Mouse (Mus musculus) olfactory bulb, adult 2 months (tissue): ENCODE measurements at regions not wholly inside any gene's neighbourhood (a gene's known extent, or its start where the extent isn't known, plus 50 kb on each side); places are given as distances from the start of the nearest gene placed in this dataset.

Experiments
- H3K27ac ChIP-seq: fragments of 200-500 bp; 2 replicates; pipeline ENCODE4 v1.5.1; 2012; ENCODE audit warnings: low read depth, low read length; ENCODE audit not compliant: insufficient read depth
- H3K4me1 ChIP-seq: fragments of 200-500 bp; 2 replicates; pipeline ENCODE4 v1.6.1; 2012; ENCODE audit warnings: low read length; ENCODE audit not compliant: control insufficient read depth, insufficient read depth
- H3K4me3 ChIP-seq: fragments of 200-500 bp; 2 replicates; pipeline ENCODE4 v1.5.1; 2012; ENCODE audit warnings: mild to moderate bottlenecking, low read depth, low read length, moderate library complexity; ENCODE audit not compliant: insufficient read depth
- CTCF ChIP-seq: fragments of 200-500 bp; IDR thresholded peaks from 2 replicates; pipeline ENCODE4 v1.5.1; 2012; ENCODE audit warnings: low read depth, mild to moderate bottlenecking, low read length, moderate library complexity; ENCODE audit not compliant: insufficient read depth
- POLR2A ChIP-seq: fragments of 200-500 bp; IDR thresholded peaks from 2 replicates; pipeline ENCODE4 v1.6.1; 2012; ENCODE audit warnings: mild to moderate bottlenecking, low read depth, low read length, moderate library complexity; ENCODE audit not compliant: insufficient read depth
- WGBS: fragments of 180-500 bp; shearing (Covaris S2); methylation state at CpG from one replicate; pipeline ENCODE4 v1.1.7; 2018; 5-methylcytosine and 5-hydroxymethylcytosine counted together

DNA sequence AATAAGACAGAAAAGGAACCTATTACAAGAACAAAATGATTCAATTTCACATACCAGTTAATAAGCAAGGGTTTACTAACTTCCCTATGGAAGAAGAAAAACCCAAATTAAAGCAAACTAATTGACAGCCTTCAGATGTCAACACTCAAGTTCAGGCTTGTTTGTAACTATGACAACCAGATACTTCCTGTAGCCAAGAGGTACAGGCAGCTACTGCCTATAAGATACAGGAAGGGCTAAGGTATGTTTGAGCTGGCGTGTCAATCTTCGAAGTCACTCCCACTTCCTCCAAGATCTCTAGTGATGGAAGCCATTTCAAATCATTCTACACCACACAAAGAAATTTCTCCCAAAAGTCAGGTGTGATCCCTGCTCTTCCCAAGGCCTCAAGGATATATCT, 198.1 kb upstream of the Klf14 start:
- H3K27ac ChIP-seq, result no peak overlapping the region
- peaks cover 27% of the 10 kb centered on the region for H3K4me1 ChIP-seq
- H3K4me3 ChIP-seq, result no peak overlapping the region
- WGBS, result 94% methylated on average over 2 of the region's 2 CpGs
- TF ChIP-seq CTCF (no peak), POLR2A (no peak)

DNA sequence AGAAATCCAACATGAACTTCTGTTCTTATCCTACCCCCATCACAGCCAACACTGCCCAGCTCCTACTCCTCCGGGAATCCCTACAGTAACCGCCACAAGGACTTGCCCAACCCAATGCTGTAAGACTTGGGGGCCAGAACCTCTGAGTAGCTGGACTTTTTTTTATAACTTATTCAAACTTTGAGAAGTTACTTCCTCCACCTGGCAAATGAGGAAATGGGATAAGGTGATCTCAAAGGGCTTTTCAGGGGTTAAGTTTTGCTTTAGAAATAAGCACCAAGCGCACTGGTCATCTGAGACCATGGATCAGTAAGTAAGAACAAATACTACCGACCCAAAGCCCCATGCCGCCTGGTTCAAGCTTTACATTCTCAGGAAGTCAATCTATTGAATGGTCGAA, 198.6 kb upstream of the Klf14 start:
- Histone ChIP-seq H3K27ac (no peak overlapping the region), H3K4me3 (no peak overlapping the region), H3K4me1 (peaks cover 30% of the 10 kb centered on the region)
- no peak for TF ChIP-seq CTCF
- no peak for TF ChIP-seq POLR2A
- WGBS, result 84% methylated on average over 6 of the region's 6 CpGs

DNA sequence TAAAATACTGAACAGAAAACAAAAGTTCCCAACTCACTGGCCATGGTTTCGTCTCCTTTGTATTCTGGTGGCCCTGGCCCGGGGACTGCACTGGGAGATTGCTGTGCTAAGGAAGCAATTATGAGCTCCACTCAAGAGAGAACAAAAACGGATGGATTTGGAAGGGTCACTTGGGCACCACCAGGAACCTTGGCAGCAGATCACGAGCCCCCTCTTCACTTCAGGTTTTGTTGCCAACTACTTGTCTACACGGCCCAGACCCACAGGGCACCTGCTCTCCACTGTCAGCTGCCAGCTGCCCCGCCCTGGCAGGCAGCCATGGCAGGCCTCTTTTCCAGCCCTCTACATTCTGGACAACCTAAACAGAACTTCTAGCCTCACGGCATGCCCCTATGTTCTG, 199.8 kb upstream of the Klf14 start:
- H3K4me1 ChIP-seq, result peaks cover 30% of the 10 kb centered on the region
- no peak overlapping the region for H3K4me3 ChIP-seq
- no peak for TF ChIP-seq CTCF
- no peak for TF ChIP-seq POLR2A
- 33% methylated on average over 7 of the region's 7 CpGs for WGBS
- no peak overlapping the region for H3K27ac ChIP-seq

DNA sequence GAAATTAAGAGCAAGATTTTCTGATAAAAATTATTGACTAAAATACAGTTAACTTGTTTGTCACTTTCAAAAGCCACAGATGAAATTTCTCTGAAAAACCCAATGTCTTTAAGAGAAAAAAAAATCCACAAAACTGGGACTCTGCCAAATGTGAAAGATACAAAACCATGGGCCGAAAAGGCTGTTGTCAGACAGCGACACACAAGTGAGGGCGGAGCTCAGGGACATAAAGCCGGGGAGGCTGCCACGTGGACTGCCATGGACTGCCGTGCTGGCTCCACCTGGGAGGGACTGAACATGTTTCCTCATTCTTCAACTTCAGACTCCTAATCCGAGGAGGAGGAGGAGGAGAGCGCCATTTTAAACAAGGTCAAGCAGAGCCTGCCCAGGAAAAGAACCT, 200.4 kb upstream of the Klf14 start:
- no peak overlapping the region for H3K27ac ChIP-seq
- 28% methylated on average over 8 of the region's 8 CpGs for WGBS
- peaks cover 34% of the 10 kb centered on the region for H3K4me1 ChIP-seq
- TF ChIP-seq CTCF (no peak), POLR2A (no peak)
- H3K4me3 ChIP-seq, result no peak overlapping the region

DNA sequence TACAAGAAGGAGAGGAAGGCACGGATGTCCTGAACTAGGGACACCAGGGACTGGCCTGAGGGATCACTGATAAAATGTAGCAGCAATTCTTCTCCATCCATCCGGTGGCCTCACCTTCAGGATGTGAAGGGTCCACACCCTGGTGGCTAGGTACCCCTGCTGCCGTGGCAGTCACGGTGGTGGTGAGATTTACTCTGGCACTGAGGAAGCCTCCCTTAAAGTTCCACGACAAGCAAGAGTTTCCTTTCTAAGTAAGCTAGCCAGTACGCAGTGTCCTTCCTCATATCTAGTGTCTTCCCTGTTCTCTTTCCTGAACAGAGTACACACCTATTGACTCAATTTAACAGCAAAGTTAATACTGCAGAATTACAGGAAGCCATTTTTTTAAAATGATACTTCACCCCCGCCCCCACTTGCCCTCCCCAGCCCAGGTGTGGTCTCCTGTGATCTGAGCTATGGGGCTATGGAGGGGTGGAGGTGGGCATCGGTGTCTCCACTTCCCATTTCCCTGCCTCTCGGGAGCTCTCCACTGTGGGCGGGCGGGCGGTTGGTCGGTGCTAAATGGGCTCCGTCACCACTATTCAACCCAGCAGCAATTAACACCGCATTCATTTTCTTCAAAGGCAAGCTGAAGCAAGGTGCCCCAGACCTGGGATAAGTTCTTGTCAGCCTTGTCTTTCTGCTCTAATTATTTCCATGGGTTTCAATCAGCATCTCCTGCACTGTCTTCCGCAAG, 201.2 kb upstream of the Klf14 start:
- no peak for TF ChIP-seq POLR2A
- TF ChIP-seq CTCF, result no peak
- H3K27ac ChIP-seq, result no peak overlapping the region
- no peak overlapping the region for H3K4me3 ChIP-seq
- H3K4me1 ChIP-seq, result peaks cover 36% of the 10 kb centered on the region
- 48% methylated on average over 16 of the region's 16 CpGs for WGBS

DNA sequence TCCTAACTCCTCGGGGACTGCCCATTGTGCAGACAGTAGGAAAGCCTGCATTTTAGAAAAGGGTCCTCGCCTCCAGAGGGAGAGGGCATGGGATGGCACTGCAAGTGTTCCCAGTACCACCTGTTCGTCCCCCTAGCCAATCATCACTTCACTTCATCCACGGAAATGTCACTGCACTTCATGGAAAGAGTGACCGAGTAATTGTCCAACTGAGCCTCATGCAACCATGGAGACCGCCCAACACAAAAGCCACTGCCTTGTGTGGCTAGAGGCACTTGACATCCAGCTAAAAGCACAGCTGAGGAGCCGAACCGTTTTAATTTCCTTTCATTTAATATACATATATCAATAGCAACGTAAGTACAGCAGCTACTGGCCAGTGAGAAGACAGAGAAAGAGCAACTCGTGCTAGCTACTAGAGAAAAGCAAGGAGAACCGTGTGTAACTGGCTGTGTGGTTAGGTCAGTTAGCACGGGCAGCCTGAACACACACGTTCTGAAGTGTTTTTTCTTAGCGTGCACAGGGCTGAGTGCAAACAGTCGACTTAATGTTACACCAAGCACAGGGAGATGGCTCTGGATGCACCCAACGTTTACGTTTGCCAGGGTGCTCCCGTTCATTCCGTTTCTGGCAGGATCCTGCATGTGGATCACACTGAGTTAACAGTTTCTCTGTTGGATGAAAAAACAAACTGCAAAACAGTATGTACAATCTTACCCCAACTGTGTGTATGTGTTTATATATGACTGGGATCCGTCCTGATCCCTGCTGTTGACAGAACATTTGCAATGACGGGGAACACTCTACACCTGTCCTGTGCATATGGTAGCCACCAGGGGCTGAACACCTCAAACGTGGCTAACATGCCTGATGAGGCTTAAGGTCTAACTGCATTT, 202.8 kb upstream of the Klf14 start:
- WGBS, result 46% methylated on average over 22 of the region's 22 CpGs

DNA sequence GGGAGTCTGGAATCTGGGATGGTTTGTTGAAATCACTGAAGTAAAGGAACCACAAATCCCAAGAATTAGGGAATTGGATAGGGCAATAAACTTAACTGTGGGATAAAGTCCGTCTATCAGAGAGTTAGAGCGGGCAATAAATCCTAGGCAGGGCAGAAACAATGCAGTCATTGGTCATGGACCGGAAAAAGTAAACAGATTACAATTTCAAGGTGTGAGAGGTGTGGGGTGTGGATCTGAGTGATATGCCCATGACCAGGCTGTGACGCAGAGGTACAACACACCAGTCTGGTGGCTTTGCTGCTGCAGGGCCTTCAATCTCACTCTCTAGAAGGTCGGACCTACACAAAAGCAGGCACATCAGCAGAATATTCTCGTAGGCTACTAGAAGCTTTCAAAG, 206.1 kb upstream of the Klf14 start:
- Histone ChIP-seq H3K4me1 (peaks cover 22% of the 10 kb centered on the region), H3K4me3 (no peak overlapping the region), H3K27ac (no peak overlapping the region)
- no peak for TF ChIP-seq POLR2A
- WGBS, result 94% methylated on average over 6 of the region's 6 CpGs

More for the DNA sequence above, 202.8 kb upstream of the Klf14 start:
- Histone ChIP-seq H3K4me3 (no peak overlapping the region), H3K4me1 (peaks cover 32% of the 10 kb centered on the region), H3K27ac (no peak overlapping the region)
- TF ChIP-seq CTCF (no peak), POLR2A (no peak)

DNA sequence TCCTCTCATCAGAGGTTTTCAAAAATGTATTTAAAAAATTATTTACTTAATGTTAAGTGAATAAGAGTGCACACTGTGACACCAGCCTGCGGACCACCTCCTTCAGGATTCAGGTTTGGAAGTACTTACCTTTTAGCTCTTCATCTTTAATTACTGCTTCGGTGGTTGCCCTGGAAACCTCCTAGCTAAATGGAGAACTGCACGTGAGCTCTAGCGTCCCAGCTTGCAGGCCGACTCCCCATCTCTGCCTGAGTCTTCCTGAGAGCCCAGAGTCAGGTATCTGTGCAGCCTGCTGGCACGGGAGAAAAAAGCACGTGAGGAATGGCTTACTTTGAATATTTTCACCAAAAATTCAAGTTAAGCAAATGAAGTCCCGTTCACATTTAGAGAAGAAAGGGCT, 207.5 kb upstream of the Klf14 start:
- Histone ChIP-seq H3K4me3 (no peak overlapping the region), H3K27ac (no peak overlapping the region), H3K4me1 (peaks cover 21% of the 10 kb centered on the region)
- no peak for TF ChIP-seq POLR2A
- no peak for TF ChIP-seq CTCF
- 37% methylated on average over 8 of the region's 8 CpGs for WGBS

DNA sequence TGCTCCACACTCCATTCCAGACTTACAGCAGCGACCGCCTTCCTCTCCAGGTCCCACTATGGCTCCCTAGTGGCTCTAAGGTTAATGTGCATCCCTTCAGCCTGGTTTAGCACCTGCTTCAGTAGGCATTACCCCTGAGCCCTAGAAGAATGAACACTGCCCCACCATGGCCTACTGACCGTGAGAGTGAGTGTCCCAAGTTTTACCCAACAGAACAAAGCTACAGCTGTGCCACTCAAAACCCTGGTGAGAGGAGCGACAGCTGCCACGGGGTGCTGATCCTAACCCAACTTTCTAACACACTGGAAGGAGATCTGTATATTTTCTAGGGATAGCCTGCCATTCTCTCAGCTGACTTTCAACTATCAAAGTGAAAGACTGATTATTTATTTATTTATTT, 208.9 kb upstream of the Klf14 start:
- Histone ChIP-seq H3K4me3 (no peak overlapping the region), H3K4me1 (peaks cover 18% of the 10 kb centered on the region), H3K27ac (no peak overlapping the region)
- TF ChIP-seq CTCF, result no peak
- no peak for TF ChIP-seq POLR2A
- 79% methylated on average over 5 of the region's 5 CpGs for WGBS
